Comparison of ENCODE assay signal across 9 mouse cellular contexts in the genomic region with DNA sequence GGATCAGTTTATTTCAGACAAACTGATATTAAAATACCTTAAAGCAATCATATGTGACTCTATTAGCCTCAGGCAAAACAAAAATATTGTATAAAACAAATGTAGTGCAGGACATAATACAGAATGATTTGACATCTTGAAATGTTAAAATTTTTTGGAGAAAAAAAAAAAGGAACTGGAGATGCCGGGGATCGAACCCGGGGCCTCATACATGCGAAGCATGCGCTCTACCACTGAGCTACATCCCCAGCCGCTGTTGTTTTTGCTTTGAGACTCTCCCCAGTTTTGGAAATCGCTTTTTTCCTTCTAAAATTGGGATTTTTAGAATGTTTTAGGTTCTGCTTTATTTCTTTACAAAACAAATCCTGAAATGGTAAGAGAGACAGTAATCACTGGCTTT. TPM values are rescaled to one million over a fixed set of nuclear protein-coding genes. Genes with fewer than 3 reads are reported as not detected.
A peak's percentile ranks its signal among the peaks of the same experiment; 100 is the strongest.
DNase-seq lines count a peak whose midpoint lies in the region; ATAC-seq and TF ChIP-seq lines count a peak whose summit lies in the region.
"Had no signal": no experiment of that assay in that cellular context is flagged by ENCODE, and none has a peak within 500 bp of the region (broad histone marks: within the 10 kb centered on the region; RNA-seq: fewer than 3 reads in every experiment).

No protein-coding gene starts in this region.

- no peaks in the 10 kb centered on the region for H3K9me3 ChIP-seq in heart, embryonic 14.5 days (ENCODE audit: control insufficient read depth, low read length)

- no peak for TF ChIP-seq CTCF in gastrocnemius, adult 2 months (IDR thresholded peaks at IDR 0.05)

- H3K4me3 ChIP-seq in gastrocnemius, adult 2 months, result peak overlapping the region; percentile 75
- H3K4me3 ChIP-seq in heart, embryonic 14.5 days (ENCODE audit: control insufficient read depth in 1 of 2, insufficient read depth in 1 of 2, low read depth in 1 of 2, low read length in 2 of 2), result peak overlapping the region; percentile 37 to 69; a peak in 3 of 4 replicates

- H3K9ac ChIP-seq in heart, embryonic 14.5 days (ENCODE audit: low read length), result peak overlapping the region; percentile 64

- peak overlapping the region; percentile 75 for H3K4me2 ChIP-seq in heart, embryonic 14.5 days (ENCODE audit: low read length)

- no peaks in the 10 kb centered on the region for H3K36me3 ChIP-seq in heart, embryonic 14.5 days (ENCODE audit: control insufficient read depth, insufficient read depth, low read length)

- ATAC-seq in heart, embryonic 14.5 days (ENCODE audit: insufficient number of reproducible peaks, insufficient read depth, low FRiP score, low read depth), result no peak

- DNase-seq in gastrocnemius, adult 2 months, result peak; percentile 46
- no peak for DNase-seq in gastrocnemius, postnatal 36 days
- peak; percentile 73 for DNase-seq in NIH3T3 (ENCODE audit: low read depth)
- peak; percentile 77 for DNase-seq in embryo, embryonic 9.5 days (ENCODE audit: extremely low spot score)
- peak; percentile 63 for DNase-seq in kidney, postnatal 14 days
- peak; percentile 64 for DNase-seq in lung, postnatal 14 days
- DNase-seq in spleen, postnatal 4 days (ENCODE audit: low spot score in 2 of 2), result peak; percentile 71 to 87

- 1% methylated on average over 7 of the region's 7 CpGs for WGBS in heart, embryonic 14.5 days

- peaks cover 2 to 4% of the 10 kb centered on the region in 2 experiments; a peak in 3 of 4 replicates for H3K4me1 ChIP-seq in heart, embryonic 14.5 days (ENCODE audit: control insufficient read depth in 2 of 2, insufficient read depth in 2 of 2, low read length in 2 of 2)

- H3K27ac ChIP-seq in gastrocnemius, adult 2 months, result peak overlapping the region; percentile 67
- H3K27ac ChIP-seq in heart, embryonic 14.5 days (replicated peaks in 1 of 2; ENCODE audit: control insufficient read depth in 1 of 2, insufficient read depth in 1 of 2, low read depth in 2 of 2, low read length in 2 of 2), result peak overlapping the region in 1 of 2 experiments; percentile 36; a peak in 2 of 4 replicates

- H3K27me3 ChIP-seq in heart, embryonic 14.5 days (ENCODE audit: control insufficient read depth, insufficient read depth, low read length), result no peaks in the 10 kb centered on the region

- intact Hi-C loops in gastrocnemius, adult 2 months (cut with DNase I), result loop anchor here (1.0 to 10.0 kb wide), 2 partner anchors 8 to 1654 kb away; partner anchors contain the start of genes Hist1h1b, Hist1h2an, Hist1h2bp and Hist1h3i
- intact Hi-C loops in gastrocnemius, postnatal 36 days (cut with DNase I), result loop anchor here (5.0 kb wide), 1 partner anchor 1411 kb away; no protein-coding TSS in a partner anchor

RNA-seq across cellular contexts. Expression of gene Abt1, which starts 14.9 kb away (rescaled TPM):
- 1 to 10 TPM; 3.6 to 3.9 TPM for total RNA-seq in gastrocnemius, adult 2 months (2021)
- total RNA-seq in gastrocnemius, postnatal 36 days (2021), result 1 to 10 TPM; 3.2 to 3.3 TPM
- 8.3 and 9.1 TPM in 2 replicates for polyA plus RNA-seq in heart, embryonic 14.5 days (2014; fragmentation: Nextera tagmentation; extraction: Ambion mirVana)

RNA-seq across cellular contexts. Expression of gene Btn1a1, which starts 27.2 kb away (rescaled TPM):
- total RNA-seq in gastrocnemius, adult 2 months (2021), result not detected
- not detected for total RNA-seq in gastrocnemius, postnatal 36 days (2021)
- 1.7 and 1.9 TPM in 2 replicates for polyA plus RNA-seq in heart, embryonic 14.5 days (2014; fragmentation: Nextera tagmentation; extraction: Ambion mirVana)
- total RNA-seq: layer of hippocampus, postnatal 14 days had no signal

RNA-seq across cellular contexts. Expression of gene Btn2a2, which starts 50.1 kb away (rescaled TPM):
- total RNA-seq in gastrocnemius, adult 2 months (2021), result not detected
- not detected for total RNA-seq in gastrocnemius, postnatal 36 days (2021)
- 0.40 and 0.43 TPM in 2 replicates for polyA plus RNA-seq in heart, embryonic 14.5 days (2014; fragmentation: Nextera tagmentation; extraction: Ambion mirVana)

Comparison
In these comparisons a context has a peak if more than half of its experiments do, and no peak if none do; other contexts are left out.
1. DNase-seq: peak in gastrocnemius, adult 2 months (single experiment), NIH3T3 (single experiment), embryo, embryonic 9.5 days (single experiment), kidney, postnatal 14 days (single experiment), lung, postnatal 14 days (single experiment) and spleen, postnatal 4 days (2 of 2); none in gastrocnemius, postnatal 36 days (0 of 2).